Mouse (Mus musculus) myocyte (in vitro differentiated cells): Measurements from ENCODE around the gene Hmga1. TPM values are rescaled to one million over a fixed set of nuclear protein-coding genes. Genes with fewer than 3 reads are reported as not detected.

Experiments used
- H3K27me3 ChIP-seq: one replicate; pipeline ENCODE4 v1.6.1; 2011; ENCODE audit not compliant: control insufficient read depth, insufficient read depth, insufficient read length
- H3K36me3 ChIP-seq: one replicate; pipeline ENCODE4 v1.6.1; 2011; ENCODE audit not compliant: control insufficient read depth, insufficient read depth
- H3K4me2 ChIP-seq: one replicate; pipeline ENCODE4 v1.6.1; 2011; ENCODE audit warnings: low read depth, control low read depth
- H3K4me3 ChIP-seq: one replicate; pipeline ENCODE4 v1.5.1; 2011; ENCODE audit warnings: mild to moderate bottlenecking, control low read depth, moderate library complexity
- H3K79me2 ChIP-seq: one replicate; pipeline ENCODE4 v1.6.1; 2011; ENCODE audit not compliant: control insufficient read depth, insufficient read depth
- H3ac ChIP-seq: one replicate; pipeline ENCODE4 v1.6.1; 2011; ENCODE audit not compliant: control insufficient read depth, insufficient read length
- CEBPB ChIP-seq: IDR thresholded peaks from 2 replicates; pipeline ENCODE4 v1.6.1; 2011; ENCODE audit warnings: mild to moderate bottlenecking, moderate library complexity; ENCODE audit not compliant: poor library complexity, insufficient read depth, severe bottlenecking
- E2F4 ChIP-seq: IDR thresholded peaks from one replicate; pipeline ENCODE4 v1.6.1; 2011; ENCODE audit warnings: mild to moderate bottlenecking, control low read depth, moderate library complexity; ENCODE audit not compliant: insufficient read depth
- MAX ChIP-seq: IDR thresholded peaks from one replicate; pipeline ENCODE4 v1.6.1; 2011; ENCODE audit warnings: low read depth, mild to moderate bottlenecking, control low read depth
- MYOD1 ChIP-seq, 3 experiments: IDR thresholded peaks; one replicate each; pipeline ENCODE4 v1.6.1; 2011; ENCODE audit warnings: control low read depth in 2 of 3, low read depth in 2 of 3, mild to moderate bottlenecking in 2 of 3, moderate library complexity in 1 of 3; ENCODE audit not compliant: insufficient read length in 2 of 3, control insufficient read depth in 1 of 3
- MYOG ChIP-seq, 3 experiments: IDR thresholded peaks; one replicate each; pipeline ENCODE4 v1.6.1; 2011; ENCODE audit warnings: control low read depth in 2 of 3, low read depth in 2 of 3, mild to moderate bottlenecking in 2 of 3; ENCODE audit not compliant: insufficient read length in 2 of 3, control insufficient read depth in 1 of 3, insufficient read depth in 1 of 3
- POLR2A ChIP-seq: IDR thresholded peaks from one replicate; pipeline ENCODE4 v1.6.1; 2011; ENCODE audit warnings: low read depth, mild to moderate bottlenecking, control low read depth, moderate library complexity; ENCODE audit not compliant: insufficient read length
- POLR2AphosphoS2 ChIP-seq: IDR thresholded peaks from one replicate; pipeline ENCODE4 v1.6.1; 2011; ENCODE audit warnings: low read depth, control low read depth; ENCODE audit not compliant: insufficient read length
- REST ChIP-seq: IDR thresholded peaks from one replicate; pipeline ENCODE4 v1.6.1; 2011; ENCODE audit warnings: mild to moderate bottlenecking, control low read depth, moderate library complexity; ENCODE audit not compliant: insufficient read depth, insufficient read length
- SRF ChIP-seq: IDR thresholded peaks from one replicate; pipeline ENCODE4 v1.6.1; 2011; ENCODE audit warnings: low read depth; ENCODE audit not compliant: control insufficient read depth, insufficient read length
- TCF12 ChIP-seq: IDR thresholded peaks from one replicate; pipeline ENCODE4 v1.6.1; 2011; ENCODE audit warnings: mild to moderate bottlenecking, control low read depth; ENCODE audit not compliant: poor library complexity, insufficient read depth, severe bottlenecking
- TCF3 ChIP-seq: IDR thresholded peaks from one replicate; pipeline ENCODE4 v1.6.1; 2011; ENCODE audit warnings: low read depth, control low read depth; ENCODE audit not compliant: insufficient read length
- USF1 ChIP-seq: IDR thresholded peaks from one replicate; pipeline ENCODE4 v1.6.1; 2011; ENCODE audit warnings: low read depth, mild to moderate bottlenecking, control low read depth, moderate library complexity
- polyA plus RNA-seq: library from polyadenylated mRNA; unstranded; fragments of >200 nt; fragmentation: generic; extraction: Trizol; gene quantifications from one replicate; pipeline ENCODE4 v1.2.1, GENCODE M21; 2012; ENCODE audit warnings: missing spikeins

Hmga1 gene
- polyA plus RNA-seq, result 60.9 TPM

DNA sequence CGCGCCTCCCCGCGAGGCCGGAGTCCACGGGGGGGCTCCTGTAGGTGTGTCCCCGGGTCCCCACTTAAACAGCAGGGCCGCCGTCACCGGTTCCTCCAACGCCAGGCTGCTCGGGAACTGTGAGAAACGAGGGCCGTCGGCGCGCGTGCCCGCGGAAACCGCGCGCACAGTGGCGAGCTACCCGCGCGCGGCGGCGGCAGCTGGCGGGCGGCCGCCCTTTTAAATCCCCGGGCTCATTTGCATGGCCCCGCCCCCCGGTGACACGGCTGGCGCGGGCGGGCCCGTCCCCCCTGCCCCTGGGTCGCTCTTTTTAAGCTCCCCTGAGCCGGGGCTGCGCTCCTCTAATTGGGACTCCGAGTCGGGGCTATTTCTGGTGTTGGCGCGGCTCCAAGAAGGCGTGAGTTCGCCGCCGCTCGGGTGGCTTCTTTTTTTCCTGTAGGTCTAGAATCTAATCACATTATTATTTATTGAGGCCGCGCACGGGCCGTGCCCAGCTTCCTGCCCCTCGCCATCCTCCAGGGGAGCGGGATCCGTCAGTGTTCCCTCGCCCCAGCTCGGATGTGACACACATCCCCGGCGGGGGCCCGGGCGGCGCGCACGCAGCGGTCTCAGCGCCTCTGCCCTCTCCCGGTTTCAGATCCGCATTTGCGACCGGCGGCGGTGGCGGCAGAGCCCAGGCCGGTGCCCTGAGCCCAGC, at the start of gene Hmga1:
Gene Hmga1, plus strand, starts transcription at position 183 of the 697 bp plus-strand sequence.
- H3K4me3 ChIP-seq, result peak within 1 kb of the TSS; percentile 38
- peak within 1 kb of the TSS; percentile 64 for H3ac ChIP-seq
- peak; percentile 99 for TF ChIP-seq POLR2A
- TF ChIP-seq TCF12, result no peak
- TF ChIP-seq POLR2AphosphoS2, result peak; percentile 89
- TF ChIP-seq CEBPB, result no peak
- peak; percentile 57 for TF ChIP-seq E2F4
- TF ChIP-seq TCF3, result no peak
- no peak for TF ChIP-seq SRF
- TF ChIP-seq MYOD1 (IDR thresholded peaks at IDR 0.05; ENCODE audit: control insufficient read depth in 1 of 3, insufficient read length in 2 of 3, low read depth in 2 of 3), result peak in 2 of 3 experiments; percentile 39 to 77
- TF ChIP-seq USF1, result no peak
- TF ChIP-seq MAX, result no peak
- TF ChIP-seq MYOG (IDR thresholded peaks at IDR 0.05; ENCODE audit: control insufficient read depth in 1 of 3, insufficient read depth in 1 of 3, insufficient read length in 2 of 3, low read depth in 2 of 3), result peak in 2 of 3 experiments; percentile 10 to 76
- TF ChIP-seq REST, result no peak
- peaks cover 27% of the 10 kb centered on the region for H3K79me2 ChIP-seq
- H3K36me3 ChIP-seq, result no peaks in the 10 kb centered on the region
- no peaks in the 10 kb centered on the region for H3K27me3 ChIP-seq
- peak within 1 kb of the TSS; percentile 80 for H3K4me2 ChIP-seq

DNA sequence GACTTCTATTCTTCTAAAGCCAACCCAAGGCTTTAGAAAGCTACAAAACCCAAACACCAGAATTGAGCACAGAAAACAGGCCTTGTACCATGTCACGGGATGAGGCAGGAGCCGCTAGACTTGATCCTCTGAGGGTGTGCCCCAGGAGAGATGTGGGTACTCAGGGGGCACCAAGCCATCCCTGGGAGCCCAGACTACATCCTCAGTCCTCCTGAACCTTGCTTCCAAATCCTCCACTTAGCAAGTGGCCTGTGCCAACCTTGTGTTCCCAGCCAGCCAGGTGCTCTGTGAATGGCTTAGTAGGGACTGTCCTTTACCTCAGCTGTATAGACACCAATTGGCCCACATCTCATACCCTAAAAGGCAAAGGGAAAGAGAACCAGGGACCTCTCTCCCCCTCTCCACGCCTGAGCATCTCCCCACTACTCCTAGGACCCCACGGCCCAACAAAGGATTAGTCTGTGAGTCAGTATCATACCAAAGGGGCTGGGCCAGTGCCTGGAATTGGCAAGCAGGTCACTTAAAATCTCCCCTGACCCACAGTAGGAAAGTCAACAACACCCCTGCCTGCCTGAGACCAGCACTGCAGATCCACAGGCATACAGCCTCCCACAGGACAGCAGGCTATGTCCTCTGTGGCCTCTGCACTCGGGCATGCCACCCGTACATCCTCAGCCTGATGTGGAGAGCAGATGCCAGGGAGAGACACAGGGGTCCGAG, 49.3 kb upstream of the Hmga1 start:
- peaks cover 69% of the 10 kb centered on the region for H3K27me3 ChIP-seq
- no peaks in the 10 kb centered on the region for H3K36me3 ChIP-seq
- no peak overlapping the region for H3ac ChIP-seq
- H3K4me2 ChIP-seq, result no peak overlapping the region
- no peaks in the 10 kb centered on the region for H3K79me2 ChIP-seq
- H3K4me3 ChIP-seq, result no peak overlapping the region
- TF ChIP-seq POLR2A (no peak), CEBPB (no peak)

DNA sequence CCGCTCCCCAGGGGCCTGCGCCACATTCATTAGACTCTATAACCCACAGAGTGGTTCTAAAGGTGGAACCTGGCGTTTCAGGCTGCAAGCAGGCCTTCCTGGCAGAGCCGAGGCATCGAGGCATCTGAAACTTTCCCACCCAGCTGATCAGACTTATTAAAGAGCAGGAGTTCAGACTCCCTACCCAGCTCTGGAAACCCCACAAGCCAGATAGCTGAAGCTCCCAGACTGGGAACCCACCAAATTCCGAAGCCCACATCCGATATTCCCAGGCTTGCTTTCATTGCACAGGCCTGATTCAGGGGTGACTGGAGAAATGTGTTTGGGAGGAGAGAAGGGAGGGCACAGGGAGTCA, 48.7 kb upstream of the Hmga1 start:
- Histone ChIP-seq H3ac (no peak overlapping the region), H3K79me2 (no peaks in the 10 kb centered on the region), H3K4me3 (no peak overlapping the region), H3K27me3 (peaks cover 71% of the 10 kb centered on the region), H3K36me3 (no peaks in the 10 kb centered on the region), H3K4me2 (no peak overlapping the region)
- no peak for TF ChIP-seq REST
- TF ChIP-seq USF1, result no peak
- TF ChIP-seq CEBPB, result no peak
- no peak for TF ChIP-seq POLR2AphosphoS2
- TF ChIP-seq SRF, result no peak
- no peak for TF ChIP-seq TCF3
- no peak for TF ChIP-seq MYOD1 (IDR thresholded peaks at IDR 0.05; ENCODE audit: control insufficient read depth in 1 of 3, insufficient read length in 2 of 3, low read depth in 2 of 3)
- TF ChIP-seq MAX, result no peak
- no peak for TF ChIP-seq POLR2A
- TF ChIP-seq E2F4, result no peak
- no peak for TF ChIP-seq TCF12
- TF ChIP-seq MYOG (IDR thresholded peaks at IDR 0.05; ENCODE audit: control insufficient read depth in 1 of 3, insufficient read depth in 1 of 3, insufficient read length in 2 of 3, low read depth in 2 of 3), result no peak

DNA sequence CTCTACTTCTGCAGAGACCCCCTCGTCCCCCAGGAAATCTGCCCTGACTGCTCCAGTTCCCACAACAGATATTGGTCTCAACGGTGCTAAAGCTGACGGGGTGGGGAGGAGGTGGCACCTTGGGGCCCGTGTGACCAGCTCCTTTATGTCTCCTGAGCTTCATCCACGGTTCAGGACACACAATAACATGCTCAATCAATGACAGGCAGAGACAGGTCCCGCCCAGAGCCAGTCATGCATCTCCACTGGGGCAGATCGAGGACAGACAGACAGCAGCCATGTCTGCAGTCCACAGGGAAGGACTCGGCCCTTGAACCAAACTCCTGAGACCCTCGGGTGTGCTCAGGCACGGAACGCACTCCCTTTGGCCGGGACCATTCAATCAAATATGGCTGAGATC, 48.3 kb upstream of the Hmga1 start:
- H3K4me3 ChIP-seq, result no peak overlapping the region
- TF ChIP-seq CEBPB, result no peak
- TF ChIP-seq POLR2A, result no peak
- no peak for TF ChIP-seq MYOD1 (IDR thresholded peaks at IDR 0.05; ENCODE audit: control insufficient read depth in 1 of 3, insufficient read length in 2 of 3, low read depth in 2 of 3)
- no peak for TF ChIP-seq MAX
- no peak for TF ChIP-seq USF1
- no peak for TF ChIP-seq E2F4
- TF ChIP-seq POLR2AphosphoS2, result no peak
- no peak for TF ChIP-seq TCF3
- no peak for TF ChIP-seq REST
- no peak for TF ChIP-seq SRF
- TF ChIP-seq MYOG (IDR thresholded peaks at IDR 0.05; ENCODE audit: control insufficient read depth in 1 of 3, insufficient read depth in 1 of 3, insufficient read length in 2 of 3, low read depth in 2 of 3), result no peak
- no peak for TF ChIP-seq TCF12
- no peaks in the 10 kb centered on the region for H3K79me2 ChIP-seq
- H3K27me3 ChIP-seq, result peaks cover 71% of the 10 kb centered on the region
- no peaks in the 10 kb centered on the region for H3K36me3 ChIP-seq
- H3K4me2 ChIP-seq, result no peak overlapping the region
- no peak overlapping the region for H3ac ChIP-seq
